Mouse (Mus musculus): Measurements from ENCODE around the gene Fgfr2.

Gene Fgfr2

GRCm38 (mm10) chr7:131855641-131856040, 1267.5 kb downstream of the Fgfr2 start:
- no peak for TF ChIP-seq GATA4 (IDR thresholded peaks at IDR 0.05; ENCODE audit: insufficient replicate concordance, low read length)

- no peak for TF ChIP-seq GATA4 (IDR thresholded peaks at IDR 0.05; ENCODE audit: insufficient replicate concordance, low read length)
These were observed 1272.6 kb downstream of the Fgfr2 start for GRCm38 (mm10) chr7:131850579-131850978.

- no peak for TF ChIP-seq GATA4 (IDR thresholded peaks at IDR 0.05; ENCODE audit: insufficient replicate concordance, low read length)
These were observed 1276.9 kb downstream of the Fgfr2 start for GRCm38 (mm10) chr7:131846066-131846905.

GRCm38 (mm10) chr7:131830261-131830660, 1292.9 kb downstream of the Fgfr2 start:
- no peak for TF ChIP-seq GATA4 (IDR thresholded peaks at IDR 0.05; ENCODE audit: insufficient replicate concordance, low read length)

- no peak for TF ChIP-seq GATA4 (IDR thresholded peaks at IDR 0.05; ENCODE audit: insufficient replicate concordance, low read length)
These were observed 1296.3 kb downstream of the Fgfr2 start for GRCm38 (mm10) chr7:131826811-131827210.

GRCm38 (mm10) chr7:131817976-131818375, 1305.2 kb downstream of the Fgfr2 start:
- TF ChIP-seq GATA4 (IDR thresholded peaks at IDR 0.05; ENCODE audit: insufficient replicate concordance, low read length): no peak

GRCm38 (mm10) chr7:131816641-131817040, 1306.5 kb downstream of the Fgfr2 start:
- TF ChIP-seq GATA4 (IDR thresholded peaks at IDR 0.05; ENCODE audit: insufficient replicate concordance, low read length): no peak

GRCm38 (mm10) chr7:131812116-131812515, 1311.0 kb downstream of the Fgfr2 start:
- TF ChIP-seq GATA4 (IDR thresholded peaks at IDR 0.05; ENCODE audit: insufficient replicate concordance, low read length): no peak

GRCm38 (mm10) chr7:131810916-131811315, 1312.2 kb downstream of the Fgfr2 start:
- no peak for TF ChIP-seq GATA4 (IDR thresholded peaks at IDR 0.05; ENCODE audit: insufficient replicate concordance, low read length)

- TF ChIP-seq GATA4 (IDR thresholded peaks at IDR 0.05; ENCODE audit: insufficient replicate concordance, low read length): no peak
These were observed 1313.5 kb downstream of the Fgfr2 start for GRCm38 (mm10) chr7:131809584-131810181.

- TF ChIP-seq GATA4 (IDR thresholded peaks at IDR 0.05; ENCODE audit: insufficient replicate concordance, low read length): no peak
These were observed 1315.9 kb downstream of the Fgfr2 start for GRCm38 (mm10) chr7:131807257-131807656.

- no peak for TF ChIP-seq GATA4 (IDR thresholded peaks at IDR 0.05; ENCODE audit: insufficient replicate concordance, low read length)
These were observed 1317.5 kb downstream of the Fgfr2 start for GRCm38 (mm10) chr7:131805525-131806202.

- no peak for TF ChIP-seq GATA4 (IDR thresholded peaks at IDR 0.05; ENCODE audit: insufficient replicate concordance, low read length)
These were observed 1322.6 kb downstream of the Fgfr2 start for GRCm38 (mm10) chr7:131800416-131801045.

- TF ChIP-seq GATA4 (IDR thresholded peaks at IDR 0.05; ENCODE audit: insufficient replicate concordance, low read length): no peak
These were observed 1326.0 kb downstream of the Fgfr2 start for GRCm38 (mm10) chr7:131797161-131797560.

GRCm38 (mm10) chr7:131788595-131789206, 1334.4 kb downstream of the Fgfr2 start:
- TF ChIP-seq GATA4 (IDR thresholded peaks at IDR 0.05; ENCODE audit: insufficient replicate concordance, low read length): no peak
